Mouse (Mus musculus) layer of hippocampus, postnatal 10 days (tissue): ENCODE results near the gene Ghrhr. TPM values are rescaled to one million over a fixed set of nuclear protein-coding genes. Genes with fewer than 3 reads are reported as not detected.

Source experiments
- DNase-seq, 2 experiments: peaks; one replicate each; pipeline ENCODE4 v3.0.0; 2021; ENCODE audit warnings: low spot score in 2 of 2
- total RNA-seq, 2 experiments: library from RNA; stranded (reverse); gene quantifications; 2 replicates each; pipeline ENCODE4 v1.2.3; 2021

Gene Ghrhr
- total RNA-seq, 2 experiments from 2014 or later, result not detected

- DNase-seq, result no peak
These were observed 61.8 kb downstream of the Ghrhr start for GRCm38 (mm10) chr6:55437919-55438318.

Other genes with a start within 250 kb of the Ghrhr start
- gene Crhr2, start 243.3 kb upstream of the Ghrhr start, total RNA-seq, result 1 to 10 TPM; 2.3 to 3.2 TPM
- gene Inmt, start 201.3 kb upstream of the Ghrhr start, total RNA-seq, result under 1 TPM in 1 of 2 experiments, not detected in 1; 0.34 TPM
- gene Mindy4, start 172.9 kb upstream of the Ghrhr start, total RNA-seq, result 10 to 100 TPM; 10.9 to 12.5 TPM
- gene Aqp1, start 39.9 kb upstream of the Ghrhr start, total RNA-seq, result 1 to 10 TPM in 1 of 2 experiments, under 1 TPM in 1; 0.49 to 5.4 TPM
- gene Adcyap1r1, start 75.7 kb downstream of the Ghrhr start, total RNA-seq, result 100 to 1,000 TPM; 162 to 166 TPM